Mouse (Mus musculus) thymus, adult 2 months (tissue): ENCODE data around the gene Rgs6.

ENCODE experiments used
- CTCF ChIP-seq: fragments of 200-500 bp; IDR thresholded peaks from 2 replicates; pipeline ENCODE4 v1.5.1; 2012; ENCODE audit warnings: mild to moderate bottlenecking, control low read depth, low read length, moderate library complexity, borderline replicate concordance; ENCODE audit not compliant: control insufficient read depth, poor library complexity, insufficient read depth; ENCODE audit errors: extremely low read depth
- POLR2A ChIP-seq: fragments of 200-500 bp; IDR thresholded peaks from 2 replicates; pipeline ENCODE4 v1.6.1; 2012; ENCODE audit warnings: mild to moderate bottlenecking, low read length, control low read depth, moderate library complexity; ENCODE audit not compliant: control insufficient read depth, poor library complexity, insufficient read depth; ENCODE audit errors: extremely low read depth

DNA sequence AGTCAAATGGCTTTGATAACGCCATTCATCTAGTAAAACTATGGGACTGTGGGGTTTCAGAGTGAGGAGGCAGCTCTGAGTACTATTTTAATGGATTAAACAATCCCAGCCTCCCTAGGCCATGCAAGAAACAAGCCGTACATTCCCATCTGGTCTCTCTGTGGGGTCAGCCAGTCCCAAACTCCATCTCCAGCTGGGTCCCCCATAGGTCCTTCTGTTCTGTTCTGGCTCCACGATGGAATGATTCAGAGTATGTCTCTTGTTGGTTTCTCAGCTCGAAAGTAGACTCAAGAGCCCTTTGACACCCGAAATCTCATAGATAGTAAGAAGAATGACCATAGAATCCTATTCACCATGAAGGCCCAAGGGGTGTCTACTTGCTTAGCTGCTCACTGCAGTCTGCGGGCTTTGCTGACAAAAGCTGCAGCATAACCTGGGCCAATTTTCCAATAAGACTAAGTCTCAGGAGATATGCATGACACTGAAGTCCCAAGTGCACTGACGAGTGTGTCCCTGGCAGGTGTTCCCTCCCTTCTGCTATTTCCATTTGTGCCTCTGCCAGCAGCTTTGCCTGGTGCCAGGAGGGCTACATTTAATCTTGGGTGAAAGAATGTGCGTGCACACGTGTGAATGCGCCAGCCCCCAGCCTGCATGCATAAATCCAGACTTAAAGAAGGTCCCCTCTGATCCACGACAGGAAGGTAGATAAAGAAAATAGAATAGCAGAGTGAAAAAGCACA is 522.0 kb downstream of the Rgs6 start:
- TF ChIP-seq POLR2A, result no peak
- no peak for TF ChIP-seq CTCF
